Mouse (Mus musculus) testis, adult 10 weeks (tissue): ENCODE results near the gene Tapbp. TPM values are rescaled to one million over a fixed set of nuclear protein-coding genes. Genes with fewer than 3 reads are reported as not detected.

Source experiments
- polyA plus RNA-seq: library from polyadenylated mRNA; stranded (reverse); fragments of 350-450 nt; fragmentation: Illumina TruSeq; extraction: RNeasy Lipid Tissue Mini Kit (QIAGEN cat#74804); gene quantifications from one replicate; pipeline ENCODE4 v1.2.3, GENCODE M21; 2014; ENCODE audit warnings: low read depth, low replicate concordance

The Tapbp gene
- 25.5 TPM for polyA plus RNA-seq

DNA sequence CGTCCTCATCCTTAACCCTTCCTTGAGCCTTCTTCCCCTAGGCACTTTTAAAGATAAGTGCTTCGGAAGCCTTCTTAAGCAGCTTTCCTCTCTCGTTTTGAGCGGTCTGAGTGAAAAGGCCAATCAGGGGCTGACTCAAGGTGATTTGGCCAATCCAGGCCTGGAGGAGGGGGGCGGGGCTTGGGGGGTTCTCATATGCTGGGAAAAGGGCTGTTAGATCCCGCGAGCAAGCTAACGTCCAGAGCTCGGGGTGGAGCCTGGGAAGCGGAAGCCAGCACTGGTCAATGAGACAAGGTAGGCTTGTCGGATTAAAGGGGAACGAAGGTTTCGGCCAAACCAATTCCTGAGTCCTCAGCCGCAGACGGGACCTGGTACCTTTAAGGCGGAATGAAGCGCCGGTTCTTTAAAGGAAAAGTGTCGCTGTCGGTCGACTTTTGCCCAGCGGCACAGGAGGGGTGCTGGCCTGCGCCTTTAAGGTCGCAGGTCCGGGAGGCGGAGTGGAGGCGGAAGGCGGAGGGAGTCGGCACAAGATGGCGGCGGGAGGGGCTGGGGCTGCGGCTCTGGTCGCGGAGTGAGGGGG lies at the start of gene Tapbp, which contains the start of gene Zbtb22:
Tapbp (plus strand) TSS at position 229 of the 580 bp plus-strand sequence.
Zbtb22 (plus strand) TSS at position 234 of the 580 bp plus-strand sequence.

DNA sequence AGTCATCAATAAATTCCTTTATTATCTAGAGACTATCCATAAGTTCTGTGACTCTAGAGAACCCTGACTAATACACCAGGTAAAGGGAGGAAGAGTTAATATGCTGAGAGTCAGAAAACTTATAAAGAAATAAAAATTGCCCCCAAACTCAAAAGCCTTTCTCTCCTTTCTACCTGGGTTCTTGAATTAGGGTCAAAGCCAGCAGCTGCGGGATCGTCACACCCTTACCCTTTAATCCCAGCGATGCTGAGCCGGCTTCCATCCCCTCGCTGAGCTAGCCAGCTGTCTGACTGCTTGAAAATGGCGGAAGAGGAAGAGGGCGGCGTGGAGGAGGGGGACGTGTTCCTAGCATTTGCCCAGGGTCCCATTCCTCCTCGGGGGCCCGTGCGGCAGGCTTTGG lies 42.2 kb upstream of the Tapbp start, which contains the start of gene Gm7029:
Gm7029 (plus strand) TSS at position 301 of the 400 bp plus-strand sequence.

DNA sequence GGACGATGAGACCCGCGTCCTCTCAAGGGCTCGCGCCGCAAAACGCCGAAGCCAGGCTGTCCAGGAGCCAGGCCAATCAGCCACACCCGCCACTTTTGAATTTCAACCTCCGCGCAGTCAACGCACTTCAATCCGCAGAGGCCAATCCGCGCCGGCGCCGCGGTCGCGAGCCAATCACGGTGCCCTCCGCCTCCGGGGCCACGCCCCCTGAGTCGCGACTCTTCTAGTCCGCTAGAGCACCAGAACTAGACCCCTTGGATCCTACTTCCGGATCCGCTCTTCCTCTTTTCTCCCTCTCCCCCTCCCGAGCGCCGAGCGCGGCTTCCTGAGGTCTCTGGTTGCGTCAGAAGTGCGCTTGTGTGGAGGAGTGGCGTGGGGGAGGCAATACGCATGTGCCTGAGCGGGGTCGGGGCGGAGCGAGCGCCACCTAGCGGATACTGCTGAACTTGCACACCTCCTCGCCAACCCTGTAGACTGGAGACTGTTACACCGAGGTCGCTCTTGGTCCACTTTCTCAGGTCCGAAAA lies 25.1 kb upstream of the Tapbp start, which contains the start of gene Kifc1:
Kifc1 (minus strand) TSS at position 129 of the 527 bp plus-strand sequence.

DNA sequence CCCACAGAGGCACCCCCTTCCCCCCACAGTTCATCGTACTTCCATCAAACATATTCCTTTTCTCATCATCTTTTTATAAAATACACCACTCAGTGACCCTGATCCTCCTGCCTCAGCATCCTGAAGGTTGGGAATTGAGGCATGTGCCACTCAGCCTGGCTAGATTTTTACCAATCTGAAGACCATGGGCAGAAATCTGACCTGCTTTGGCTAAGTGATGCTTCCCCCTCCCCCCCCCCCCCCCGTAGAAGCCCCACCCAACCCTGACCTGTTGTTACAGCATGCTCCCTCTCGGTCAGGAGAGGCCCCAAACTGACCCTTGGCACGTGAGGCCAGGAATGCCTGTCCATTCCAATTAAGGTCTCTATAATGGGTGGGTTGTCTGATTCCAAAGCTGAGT lies 10.9 kb upstream of the Tapbp start, which contains the start of gene Platr17:
Platr17 (plus strand) TSS at position 301 of the 400 bp plus-strand sequence.

DNA sequence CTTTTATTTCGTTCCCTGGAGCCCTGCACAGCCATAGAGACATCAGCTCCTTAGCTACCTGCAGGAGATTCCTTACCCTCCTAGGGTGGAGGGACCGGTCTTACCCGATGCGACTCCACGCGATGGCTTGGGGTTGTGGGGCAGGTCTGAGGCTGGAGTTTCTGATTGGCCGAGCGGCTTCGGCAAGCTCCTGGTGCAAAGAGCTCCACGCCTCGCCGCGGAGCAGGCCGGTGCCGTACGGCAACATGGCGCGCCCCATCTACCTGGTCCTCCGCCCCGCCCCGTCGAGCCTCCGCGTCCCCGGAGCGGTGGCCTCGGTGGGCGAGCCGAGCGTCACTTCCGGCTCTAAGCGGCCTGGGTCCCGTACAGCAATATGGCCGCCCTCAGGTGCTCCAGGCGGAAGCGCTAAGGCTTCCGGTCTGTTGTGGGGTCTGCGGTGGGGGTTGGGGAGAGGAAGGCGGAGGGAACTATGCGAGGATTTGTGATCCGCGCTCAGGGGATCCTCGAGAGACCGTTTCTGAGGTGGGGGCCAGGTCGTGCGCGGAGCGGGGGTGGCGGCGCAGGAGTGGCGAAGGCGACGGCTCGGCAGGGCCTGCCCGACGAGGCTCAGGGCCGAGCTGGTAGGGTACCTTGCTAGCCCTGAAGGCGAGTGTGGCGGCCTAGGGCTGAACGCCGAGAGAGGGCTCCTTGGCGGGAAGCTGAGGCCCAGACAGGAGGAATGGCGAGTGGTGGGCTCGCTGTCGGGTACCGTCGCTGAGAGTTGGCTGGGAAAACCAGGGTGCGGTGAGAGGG lies 6.4 kb upstream of the Tapbp start, which contains the start of gene Daxx:
Daxx (plus strand) TSS at position 338 of the 792 bp plus-strand sequence.

DNA sequence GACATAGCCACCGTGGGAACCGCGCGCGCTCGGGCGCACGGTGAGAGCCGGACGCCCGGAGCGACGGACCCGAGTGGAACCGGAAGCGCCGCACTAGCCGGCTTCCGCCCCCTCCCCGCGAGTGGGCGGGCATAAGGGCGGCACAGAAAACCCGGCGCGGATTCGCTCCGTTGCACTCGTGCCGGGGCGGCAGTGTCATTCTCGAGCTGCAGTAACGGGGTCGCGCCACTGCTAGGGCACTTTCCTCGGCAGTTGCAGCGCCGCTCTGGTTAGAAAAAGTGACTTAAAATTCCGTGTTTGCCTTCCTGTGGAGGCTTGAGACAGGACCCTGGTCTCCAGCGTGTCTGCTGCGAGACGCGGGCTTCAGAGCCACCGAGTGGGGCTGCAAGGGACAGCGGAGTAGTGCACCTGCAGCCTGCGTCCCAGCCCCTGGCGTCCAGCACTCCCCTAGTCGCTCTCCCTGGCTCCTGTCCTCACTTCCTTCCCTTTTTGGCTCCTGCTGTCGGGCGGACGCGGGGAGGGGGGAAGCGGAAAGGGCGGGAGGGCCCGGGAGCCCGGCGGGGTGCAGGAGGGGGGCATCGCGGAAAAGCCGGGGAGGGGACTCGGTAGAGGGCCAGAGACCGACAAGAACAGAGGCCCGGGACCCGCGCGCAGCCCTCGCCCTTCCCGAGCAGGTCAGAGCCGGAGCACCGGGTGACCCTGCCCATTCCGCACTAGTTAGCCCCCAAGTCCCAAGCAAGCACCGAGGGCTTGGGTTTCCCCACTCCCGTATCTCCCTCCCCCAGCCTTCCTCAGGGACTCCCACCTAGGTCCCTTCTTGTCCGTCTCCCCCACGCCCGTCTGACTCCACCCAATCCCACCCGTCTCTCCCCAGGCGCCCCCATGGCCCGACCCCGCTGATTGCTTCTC lies 13.9 kb downstream of the Tapbp start, which contains the start of gene Rgl2:
Rgl2 (plus strand) TSS at position 173 of the 909 bp plus-strand sequence.

DNA sequence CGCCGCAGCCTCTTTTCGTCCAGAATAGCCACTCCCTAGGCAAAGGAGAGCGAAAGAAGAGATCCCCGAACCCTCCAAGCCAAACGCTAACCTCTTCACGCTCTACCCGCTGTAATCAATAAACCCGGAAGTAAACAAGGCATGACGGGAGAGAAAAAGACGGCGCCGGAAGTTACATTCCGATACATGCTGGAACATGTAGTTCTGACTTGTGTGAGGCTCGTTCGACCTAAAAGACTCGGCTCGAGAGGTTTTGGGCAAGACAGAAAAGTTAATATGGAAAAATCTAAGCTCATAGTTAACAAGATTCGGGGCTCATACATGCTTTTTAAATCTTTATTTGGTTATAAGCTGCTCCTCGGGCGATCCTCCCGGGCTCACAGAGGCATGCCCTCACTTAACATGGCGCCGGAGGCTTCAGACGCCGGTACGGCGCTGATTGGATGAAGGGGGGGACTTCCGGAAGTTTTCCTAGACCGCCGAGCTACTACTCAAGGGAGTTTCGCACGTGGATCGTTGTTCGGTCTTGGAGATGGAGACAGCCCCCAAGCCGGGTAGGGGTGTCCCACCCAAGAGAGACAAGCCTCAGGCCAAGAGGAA lies 24.6 kb downstream of the Tapbp start, which contains the start of the genes Pfdn6 and Wdr46:
Pfdn6 (minus strand) TSS at position 138 of the 600 bp plus-strand sequence.
Wdr46 (plus strand) TSS at position 455 of the 600 bp plus-strand sequence.

DNA sequence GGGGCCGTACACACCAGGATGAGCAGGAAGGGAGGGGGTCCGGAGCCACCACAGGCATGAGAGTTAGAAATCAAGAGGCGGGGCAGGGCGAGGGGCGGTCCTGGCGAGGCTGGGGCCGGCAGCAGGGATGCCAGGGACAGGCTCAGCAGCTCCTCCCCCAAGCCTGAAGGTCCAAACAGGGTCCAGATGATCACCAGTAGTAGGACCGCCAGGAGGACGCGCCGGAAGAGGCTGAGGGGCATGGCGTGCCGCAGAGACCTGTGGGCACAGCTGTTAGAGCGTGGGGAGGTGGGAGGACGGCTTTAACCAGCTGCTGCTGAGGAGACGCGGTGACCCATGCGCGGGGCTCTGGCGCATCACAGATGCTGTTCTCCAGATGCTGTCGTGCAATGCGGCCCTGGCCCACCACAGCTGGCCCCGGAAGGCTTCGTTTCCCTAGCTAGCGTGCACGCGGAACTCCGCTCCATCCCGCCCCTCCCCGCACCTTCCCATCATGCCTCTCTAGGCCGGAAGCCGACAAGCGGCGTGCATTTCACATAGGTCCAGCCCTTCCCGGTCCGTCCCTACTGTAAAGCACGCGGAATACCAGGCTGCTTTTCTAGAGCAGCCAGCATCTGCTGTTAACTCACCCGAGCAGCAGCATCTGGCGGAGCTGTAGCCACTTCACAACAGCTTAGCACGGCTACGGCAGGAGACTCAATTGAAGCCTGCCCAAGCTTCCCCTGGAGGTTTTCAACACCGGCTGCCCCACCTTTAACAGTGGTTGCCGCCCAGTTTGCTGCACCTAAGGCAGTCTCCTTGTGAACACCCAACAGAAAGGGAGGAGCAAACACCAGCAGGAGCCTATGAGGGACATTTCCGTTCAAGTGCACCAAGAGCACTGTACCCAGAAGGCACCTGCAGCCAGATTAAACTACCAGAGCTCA lies 35.6 kb downstream of the Tapbp start, which contains the start of gene B3galt4:
B3galt4 (minus strand) TSS at position 468 of the 926 bp plus-strand sequence.

DNA sequence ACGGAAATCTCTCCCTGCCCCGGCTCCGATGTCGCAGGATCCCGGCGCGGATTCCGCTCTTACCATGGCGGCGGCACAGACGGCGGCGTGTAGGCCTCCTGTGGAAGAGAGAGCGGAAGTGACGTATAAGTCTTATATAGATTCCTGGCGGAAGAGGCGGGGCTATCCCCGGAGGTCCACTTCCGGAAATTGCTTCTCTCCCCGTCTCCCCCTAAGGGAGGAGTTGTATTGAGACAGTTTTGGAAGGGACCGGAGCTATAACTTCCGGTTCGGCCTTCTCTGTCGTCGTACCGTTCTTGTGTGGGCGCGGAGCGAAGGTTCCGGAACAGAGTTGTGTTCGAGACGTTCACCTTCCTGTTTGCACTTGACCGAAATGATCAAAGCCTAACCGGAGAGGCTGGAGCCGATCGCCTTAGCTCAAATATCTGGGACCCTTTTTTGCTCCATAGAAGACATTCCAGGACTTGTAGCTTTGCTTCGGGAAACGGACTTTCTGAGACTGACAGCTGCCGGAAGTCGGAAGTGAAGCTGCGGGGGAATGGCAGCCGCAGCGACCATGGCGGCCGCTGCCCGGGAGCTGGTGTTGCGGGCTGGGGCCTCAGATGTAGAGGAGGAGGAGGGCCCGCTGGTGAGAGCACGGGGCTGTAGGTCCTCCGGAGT lies 40.0 kb downstream of the Tapbp start, which contains the start of the genes Vps52 and Rps18:
Vps52 (plus strand) TSS at position 258 of the 660 bp plus-strand sequence.
Rps18 (minus strand) TSS at position 447 of the 660 bp plus-strand sequence.

Other genes with a start within 250 kb of the Tapbp start
- gene Hnrnpm, start 229.0 kb upstream of the Tapbp start, polyA plus RNA-seq = 275 TPM
- 17.2 TPM for gene March2, start 197.2 kb upstream of the Tapbp start, polyA plus RNA-seq
- 8.2 TPM for gene Rab11b, start 155.4 kb upstream of the Tapbp start, polyA plus RNA-seq
- 0.36 TPM for gene Angptl4, start 134.1 kb upstream of the Tapbp start, polyA plus RNA-seq
- gene Kank3, start 105.4 kb upstream of the Tapbp start, polyA plus RNA-seq = 15.3 TPM
- 54.7 TPM for gene Rps28, start 91.3 kb upstream of the Tapbp start, polyA plus RNA-seq
- 19.3 TPM for gene Ndufa7, start 91.3 kb upstream of the Tapbp start, polyA plus RNA-seq
- 36.7 TPM for gene Cd320, start 72.8 kb upstream of the Tapbp start, polyA plus RNA-seq
- not detected for gene Gm7029, start 42.1 kb upstream of the Tapbp start, polyA plus RNA-seq
- 3.2 TPM for gene Kifc1, start 25.2 kb upstream of the Tapbp start, polyA plus RNA-seq
- gene Platr17, start 10.8 kb upstream of the Tapbp start, polyA plus RNA-seq = 0.48 TPM
- gene Daxx, start 6.5 kb upstream of the Tapbp start, polyA plus RNA-seq = 31.5 TPM
- 3.0 TPM for gene Zbtb22, start within 50 bp of the Tapbp start, polyA plus RNA-seq
- gene Rgl2, start 13.6 kb downstream of the Tapbp start, polyA plus RNA-seq = 6.7 TPM
- gene Pfdn6, start 24.4 kb downstream of the Tapbp start, polyA plus RNA-seq = 14.6 TPM
- gene Wdr46, start 24.8 kb downstream of the Tapbp start, polyA plus RNA-seq = 1.1 TPM
- 0.25 TPM for gene B3galt4, start 35.6 kb downstream of the Tapbp start, polyA plus RNA-seq
- gene Vps52, start 39.9 kb downstream of the Tapbp start, polyA plus RNA-seq = 6.9 TPM
- 19.7 TPM for gene Rps18, start 40.1 kb downstream of the Tapbp start, polyA plus RNA-seq
- 48.0 TPM for gene H2-K1, start 84.4 kb downstream of the Tapbp start, polyA plus RNA-seq
- 1.3 TPM for gene Ring1, start 108.8 kb downstream of the Tapbp start, polyA plus RNA-seq
- 2.2 TPM for gene H2-Ke6, start 112.2 kb downstream of the Tapbp start, polyA plus RNA-seq
- 0.11 TPM for gene Slc39a7, start 115.8 kb downstream of the Tapbp start, polyA plus RNA-seq
- gene Rxrb, start 115.9 kb downstream of the Tapbp start, polyA plus RNA-seq = 0.55 TPM
- gene Col11a2, start 123.5 kb downstream of the Tapbp start, polyA plus RNA-seq = 0.07 TPM
- not detected for gene H2-Oa, start 176.4 kb downstream of the Tapbp start, polyA plus RNA-seq
- gene H2-DMa, start 203.6 kb downstream of the Tapbp start, polyA plus RNA-seq = 1.9 TPM
- gene Brd2, start 206.7 kb downstream of the Tapbp start, polyA plus RNA-seq = 414 TPM
- gene H2-DMb2, start 227.4 kb downstream of the Tapbp start, polyA plus RNA-seq = not detected
- 4.0 TPM for gene H2-DMb1, start 237.2 kb downstream of the Tapbp start, polyA plus RNA-seq